Mouse (Mus musculus) kidney, adult 2 months (tissue): ENCODE results near the gene Tmem205. TPM values are rescaled to one million over a fixed set of nuclear protein-coding genes. Genes with fewer than 3 reads are reported as not detected.

Experiments used
- DNase-seq: peaks from one replicate; pipeline ENCODE4 v3.0.0; 2021
- H3K27ac ChIP-seq: fragments of 200-500 bp; 2 replicates; pipeline ENCODE4 v1.5.1; 2012; ENCODE audit warnings: low read depth, low read length, control low read depth, inconsistent platforms; ENCODE audit not compliant: insufficient read depth
- H3K27me3 ChIP-seq: fragments of 200-500 bp; replicated peaks from 2 replicates; pipeline ENCODE4 v1.6.1; 2012; ENCODE audit warnings: mild to moderate bottlenecking, moderate library complexity, low read length, inconsistent platforms; ENCODE audit not compliant: control insufficient read depth, insufficient read depth
- H3K36me3 ChIP-seq: fragments of 200-500 bp; 2 replicates; pipeline ENCODE4 v1.6.1; 2012; ENCODE audit warnings: mild to moderate bottlenecking, moderate library complexity, low read length, inconsistent platforms; ENCODE audit not compliant: control insufficient read depth, insufficient read depth
- H3K4me1 ChIP-seq: fragments of 200-500 bp; 2 replicates; pipeline ENCODE4 v1.6.1; 2011; ENCODE audit warnings: low read length; ENCODE audit not compliant: control insufficient read depth, insufficient read depth
- H3K4me3 ChIP-seq: fragments of 200-500 bp; 2 replicates; pipeline ENCODE4 v1.5.1; 2011; ENCODE audit warnings: mild to moderate bottlenecking, low read depth, low read length, control low read depth; ENCODE audit not compliant: insufficient read depth
- CTCF ChIP-seq: fragments of 200-500 bp; conservative IDR thresholded peaks from 2 replicates; pipeline ENCODE4 v1.5.1; 2011; ENCODE audit warnings: low read depth, mild to moderate bottlenecking, control low read depth, low read length, moderate library complexity, mixed read lengths; ENCODE audit not compliant: insufficient read depth, insufficient read length
- POLR2A ChIP-seq: fragments of 200-500 bp; IDR thresholded peaks from one replicate; pipeline ENCODE4 v1.6.1; 2011; ENCODE audit warnings: low read depth, low read length, control low read depth
- WGBS: fragments of 180-500 bp; shearing (Covaris S2); methylation state at CpG from one replicate; pipeline ENCODE4 v1.1.7; 2018; 5-methylcytosine and 5-hydroxymethylcytosine counted together
- polyA plus RNA-seq: library from polyadenylated mRNA; depleted of rRNA; stranded (reverse); fragments of >200 nt; gene quantifications from 2 replicates; pipeline ENCODE4 v1.2.3, GENCODE M21; 2012

Tmem205 gene
- polyA plus RNA-seq, 1 experiment: 313 TPM

GRCm38 (mm10) chr9:21935466-21936131 is 8.2 kb upstream of the Tmem205 start:
- WGBS: 89% methylated on average over 7 of the region's 7 CpGs
- Histone ChIP-seq H3K27ac (no peak overlapping the region), H3K27me3 (no peaks in the 10 kb centered on the region), H3K36me3 (no peaks in the 10 kb centered on the region), H3K4me3 (no peak overlapping the region), H3K4me1 (0 out of 2 replicates have a peak, but pooled peaks cover 3% of the 10 kb centered on the region)
- TF ChIP-seq POLR2A (no peak), CTCF (no peak)
- no peak for DNase-seq

DNA sequence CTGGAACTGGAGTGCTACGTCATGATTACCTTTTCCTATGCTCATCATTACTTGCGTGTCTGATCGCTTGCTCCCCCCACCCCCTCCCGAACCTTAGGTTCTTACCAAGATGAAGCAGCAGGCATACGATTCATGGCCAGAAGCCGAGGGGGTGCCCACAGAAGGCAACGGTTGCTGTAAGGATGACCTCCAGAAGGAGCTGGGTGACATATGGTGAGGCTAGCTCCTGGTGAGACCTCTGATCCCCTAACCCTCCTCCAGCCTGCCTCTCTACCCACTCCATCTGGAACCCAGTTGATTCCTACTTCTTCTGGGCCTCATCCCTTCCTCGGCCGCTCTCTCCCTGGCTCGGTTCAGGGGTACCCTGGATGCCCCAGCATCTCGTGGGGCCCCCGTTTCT is 6.7 kb upstream of the Tmem205 start:
- 0 out of 2 replicates have a peak, but pooled peaks cover 3% of the 10 kb centered on the region for H3K4me1 ChIP-seq
- TF ChIP-seq CTCF (no peak), POLR2A (no peak)
- H3K27me3 ChIP-seq: no peaks in the 10 kb centered on the region
- H3K36me3 ChIP-seq: no peaks in the 10 kb centered on the region
- no peak overlapping the region for H3K27ac ChIP-seq
- DNase-seq: no peak
- no peak overlapping the region for H3K4me3 ChIP-seq
- WGBS: 92% methylated on average over 12 of the region's 12 CpGs

DNA sequence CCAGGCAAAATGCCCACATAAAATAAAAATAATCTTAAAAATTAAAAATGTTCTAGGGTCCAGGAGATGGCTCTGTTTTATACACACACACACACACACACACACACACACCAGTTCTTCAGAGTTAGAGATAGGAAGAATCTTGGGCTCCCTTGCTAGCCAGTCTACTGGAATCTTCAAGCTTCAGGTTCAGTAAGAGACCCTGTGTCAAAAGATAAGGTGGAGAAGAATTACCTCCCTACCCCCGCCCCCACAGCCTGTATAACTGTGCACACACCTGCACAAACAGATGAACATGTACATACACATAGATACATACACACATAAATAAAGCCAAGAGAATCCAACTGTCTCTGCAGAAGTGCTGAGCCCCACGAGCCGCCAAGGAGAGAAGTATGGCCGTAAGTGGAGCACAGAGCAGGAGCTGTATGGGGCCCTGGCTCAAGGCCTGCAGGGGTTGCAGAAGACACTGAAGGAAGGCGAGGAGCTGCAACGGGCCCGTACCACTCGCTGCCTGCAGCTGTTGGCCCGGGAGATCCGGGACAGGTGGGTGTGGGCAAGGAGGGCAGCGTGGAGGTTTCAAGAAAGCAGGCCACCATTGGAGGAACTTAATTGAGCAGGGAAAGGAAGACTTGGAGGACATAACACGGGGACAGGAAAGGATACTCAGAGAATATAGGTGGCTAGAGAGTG is 5.2 kb upstream of the Tmem205 start:
- H3K27ac ChIP-seq: no peak overlapping the region
- H3K36me3 ChIP-seq: no peaks in the 10 kb centered on the region
- 66% methylated on average over 12 of the region's 12 CpGs for WGBS
- H3K27me3 ChIP-seq: no peaks in the 10 kb centered on the region
- no peak for TF ChIP-seq CTCF
- TF ChIP-seq POLR2A: no peak
- DNase-seq: no peak
- H3K4me3 ChIP-seq: no peak overlapping the region
- peaks cover 3% of the 10 kb centered on the region; the same call in 1 of the 2 replicates for H3K4me1 ChIP-seq

DNA sequence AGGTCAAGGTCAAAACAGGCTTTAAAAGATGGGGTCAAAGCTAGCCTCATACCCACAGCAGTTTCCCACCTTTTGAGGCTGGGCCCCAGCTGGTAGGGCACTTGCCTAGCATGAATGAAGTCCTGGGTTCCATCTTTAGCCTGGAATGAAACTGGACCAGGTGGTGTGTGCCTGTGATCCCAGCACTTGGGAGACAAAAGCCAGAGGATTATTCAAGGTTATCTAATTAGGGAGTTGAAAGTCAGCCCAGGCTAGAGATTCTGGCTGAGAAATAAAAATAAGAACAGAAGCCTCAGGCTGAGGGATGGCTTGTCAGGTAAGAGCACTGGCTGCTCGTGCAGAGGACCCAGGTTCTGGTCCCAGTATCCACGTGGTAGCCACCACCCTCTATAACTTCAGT is 4.7 kb upstream of the Tmem205 start:
- Histone ChIP-seq H3K27me3 (no peaks in the 10 kb centered on the region), H3K4me3 (no peak overlapping the region), H3K27ac (no peak overlapping the region), H3K4me1 (peaks cover 3% of the 10 kb centered on the region; the same call in 1 of the 2 replicates), H3K36me3 (no peaks in the 10 kb centered on the region)
- DNase-seq: no peak
- 62% methylated on average over 2 of the region's 2 CpGs for WGBS
- TF ChIP-seq POLR2A (no peak), CTCF (no peak)

DNA sequence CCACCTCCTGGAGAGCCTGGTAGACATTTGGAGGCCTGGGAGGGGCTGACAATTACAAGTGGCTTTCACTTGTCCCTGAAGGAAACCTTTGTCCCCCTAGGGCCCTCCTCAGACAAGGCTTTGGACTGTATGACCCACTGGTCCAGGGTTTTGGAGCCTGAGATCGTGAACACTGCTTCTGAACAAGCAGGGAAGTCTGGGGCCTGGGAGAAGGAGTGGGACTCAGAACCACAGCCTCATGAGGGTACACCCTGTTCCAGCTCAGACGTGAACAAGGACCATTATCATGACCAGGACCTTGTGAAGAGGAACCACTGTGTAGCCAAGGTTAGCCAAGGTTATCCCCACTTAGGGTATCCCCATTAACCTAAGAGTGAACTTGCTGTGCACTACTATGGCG is 1.9 kb upstream of the Tmem205 start:
- H3K27ac ChIP-seq: no peak overlapping the region
- 81% methylated on average over 3 of the region's 3 CpGs for WGBS
- TF ChIP-seq POLR2A: no peak
- no peak for TF ChIP-seq CTCF
- no peak for DNase-seq
- no peak overlapping the region for H3K4me3 ChIP-seq
- H3K36me3 ChIP-seq: no peaks in the 10 kb centered on the region
- no peaks in the 10 kb centered on the region; the same call in 1 of the 2 replicates for H3K4me1 ChIP-seq
- no peaks in the 10 kb centered on the region for H3K27me3 ChIP-seq

DNA sequence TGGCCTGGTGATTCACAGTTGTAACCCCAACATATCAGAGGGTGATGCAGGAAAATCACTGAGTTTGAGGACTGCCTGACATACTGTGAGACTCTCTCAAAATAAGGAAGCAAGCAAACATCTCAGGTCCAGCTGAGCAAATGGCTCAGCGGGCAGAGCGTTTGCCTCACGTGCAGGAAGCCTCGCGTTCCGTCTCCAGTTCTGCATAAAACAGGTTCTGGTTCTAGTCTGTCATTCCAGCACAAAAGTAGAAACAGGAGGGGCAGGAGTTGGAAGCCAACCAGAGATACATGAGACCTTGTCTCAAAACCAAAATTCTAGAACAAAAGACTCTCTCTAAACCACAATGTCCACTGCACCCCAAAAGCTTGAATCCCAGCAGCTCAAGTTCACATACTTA is 572 bp downstream of the Tmem205 start:
- 1% methylated on average over 6 of the region's 6 CpGs for WGBS
- DNase-seq: peak; percentile 34
- peaks cover 4% of the 10 kb centered on the region; the same call in 1 of the 2 replicates for H3K4me1 ChIP-seq
- H3K27ac ChIP-seq: peak overlapping the region; percentile 24
- no peaks in the 10 kb centered on the region for H3K36me3 ChIP-seq
- TF ChIP-seq CTCF: no peak
- TF ChIP-seq POLR2A: no peak
- H3K27me3 ChIP-seq: no peaks in the 10 kb centered on the region
- peak overlapping the region; percentile 41 for H3K4me3 ChIP-seq

GRCm38 (mm10) chr9:21926155-21926554 is 1.2 kb downstream of the Tmem205 start:
- H3K4me1 ChIP-seq: peaks cover 4% of the 10 kb centered on the region; the same call in 1 of the 2 replicates
- DNase-seq: peak; percentile 71
- no peaks in the 10 kb centered on the region for H3K36me3 ChIP-seq
- 52% methylated on average over 6 of the region's 6 CpGs for WGBS
- no peak for TF ChIP-seq POLR2A
- no peak for TF ChIP-seq CTCF
- H3K27ac ChIP-seq: peak overlapping the region; percentile 52
- H3K4me3 ChIP-seq: peak overlapping the region; percentile 21
- H3K27me3 ChIP-seq: no peaks in the 10 kb centered on the region
